Mouse (Mus musculus) liver, adult 2 months (tissue): ENCODE results near the gene Ear1.
"Not testable (repeated sequence)": the region's sequence is repeated elsewhere in the genome, so short reads cannot be mapped to it uniquely, and the experiment has no call there.

Experiments
- CTCF ChIP-seq: fragments of 200-500 bp; IDR thresholded peaks from 2 replicates; pipeline ENCODE4 v1.5.1; 2011; ENCODE audit warnings: low read depth, low read length, control low read depth
- POLR2A ChIP-seq: fragments of 200-500 bp; IDR thresholded peaks from 2 replicates; pipeline ENCODE4 v1.6.1; 2011; ENCODE audit warnings: low read length, control low read depth; ENCODE audit not compliant: insufficient read depth; ENCODE audit errors: extremely low read depth

DNA sequence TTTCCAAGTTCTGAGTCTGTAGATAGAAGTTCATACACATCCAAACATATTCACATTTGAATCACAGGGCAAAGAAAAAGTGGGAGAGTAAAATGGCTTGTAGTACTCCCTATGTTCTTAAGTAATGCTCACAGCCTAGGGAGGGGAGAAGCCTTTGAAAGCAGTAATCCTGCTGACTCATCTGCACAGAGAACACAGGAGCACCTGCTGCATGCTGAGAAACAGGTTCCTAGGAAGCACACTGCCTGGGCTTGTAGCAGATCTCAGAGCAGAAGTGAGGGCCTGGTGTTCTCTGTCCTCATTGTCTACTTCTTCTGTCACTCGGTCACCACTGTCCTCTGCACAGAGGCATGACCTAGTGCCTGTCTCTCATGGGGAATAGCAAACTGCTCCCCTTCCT, 34.3 kb downstream of the Ear1 start:
- TF ChIP-seq CTCF, POLR2A: not testable (repeated sequence)
